Mouse (Mus musculus) testis, adult 2 months (tissue): ENCODE data around the gene D030056L22Rik. TPM values are rescaled to one million over a fixed set of nuclear protein-coding genes. Genes with fewer than 3 reads are reported as not detected.

Experiments used
- H3K27ac ChIP-seq: fragments of 200-500 bp; 2 replicates; pipeline ENCODE4 v1.5.1; 2012; ENCODE audit warnings: low read depth, low read length; ENCODE audit not compliant: control insufficient read depth, insufficient read depth
- H3K27me3 ChIP-seq: fragments of 200-500 bp; 2 replicates; pipeline ENCODE4 v1.6.1; 2012; ENCODE audit warnings: mild to moderate bottlenecking, low read length, moderate library complexity; ENCODE audit not compliant: control insufficient read depth, insufficient read depth
- H3K36me3 ChIP-seq: fragments of 200-500 bp; 2 replicates; pipeline ENCODE4 v1.6.1; 2012; ENCODE audit warnings: mild to moderate bottlenecking, low read length; ENCODE audit not compliant: control insufficient read depth, insufficient read depth
- H3K4me1 ChIP-seq: fragments of 200-500 bp; 2 replicates; pipeline ENCODE4 v1.6.1; 2012; ENCODE audit warnings: low read length; ENCODE audit not compliant: control insufficient read depth, insufficient read depth
- H3K4me3 ChIP-seq: fragments of 200-500 bp; 2 replicates; pipeline ENCODE4 v1.5.1; 2012; ENCODE audit warnings: low read depth, mild to moderate bottlenecking, low read length, moderate library complexity, mixed read lengths; ENCODE audit not compliant: control insufficient read depth
- CTCF ChIP-seq: fragments of 200-500 bp; IDR thresholded peaks from 2 replicates; pipeline ENCODE4 v1.5.1; 2012; ENCODE audit warnings: low read depth, mild to moderate bottlenecking, inconsistent platforms, low read length, moderate library complexity; ENCODE audit not compliant: control insufficient read depth, insufficient read depth, insufficient replicate concordance
- POLR2A ChIP-seq: fragments of 200-500 bp; IDR thresholded peaks from 2 replicates; pipeline ENCODE4 v1.6.1; 2012; ENCODE audit warnings: low read depth, mild to moderate bottlenecking, inconsistent platforms, low read length, moderate library complexity; ENCODE audit not compliant: control insufficient read depth
- polyA plus RNA-seq: library from polyadenylated mRNA; depleted of rRNA; stranded (reverse); fragments of >200 nt; gene quantifications from 2 replicates; pipeline ENCODE4 v1.2.3, GENCODE M21; 2012; rRNA removed

The D030056L22Rik gene
- 32.2 and 38.2 TPM in 2 replicates for polyA plus RNA-seq

- Histone ChIP-seq H3K4me1 (no peaks in the 10 kb centered on the region; the same call in none of the 2 replicates), H3K27me3 (no peaks in the 10 kb centered on the region), H3K27ac (peak within 1 kb of the TSS; percentile 88), H3K36me3 (no peaks in the 10 kb centered on the region), H3K4me3 (peak within 1 kb of the TSS; percentile 99)
- TF ChIP-seq POLR2A = peak; percentile 62; the same call in 1 of the 2 replicates
- TF ChIP-seq CTCF = peak; percentile 34; the same call in 1 of the 2 replicates
These were observed at the start of gene D030056L22Rik for GRCm38 (mm10) chr19:18712866-18713300. Gene D030056L22Rik (plus strand): TSS chr19:18713193.

- Histone ChIP-seq H3K27me3 (no peaks in the 10 kb centered on the region), H3K36me3 (no peaks in the 10 kb centered on the region), H3K4me1 (no peaks in the 10 kb centered on the region), H3K4me3 (no peak overlapping the region), H3K27ac (no peak overlapping the region)
- TF ChIP-seq POLR2A (no peak), CTCF (no peak)
These were observed 49.1 kb upstream of the D030056L22Rik start for GRCm38 (mm10) chr19:18663904-18664303.

- Histone ChIP-seq H3K4me3 (no peak overlapping the region), H3K4me1 (peaks cover 7% of the 10 kb centered on the region), H3K27me3 (no peaks in the 10 kb centered on the region), H3K27ac (no peak overlapping the region), H3K36me3 (no peaks in the 10 kb centered on the region)
- TF ChIP-seq CTCF = no peak
- TF ChIP-seq POLR2A = no peak
These were observed 46.0 kb upstream of the D030056L22Rik start for GRCm38 (mm10) chr19:18666966-18667365.

DNA sequence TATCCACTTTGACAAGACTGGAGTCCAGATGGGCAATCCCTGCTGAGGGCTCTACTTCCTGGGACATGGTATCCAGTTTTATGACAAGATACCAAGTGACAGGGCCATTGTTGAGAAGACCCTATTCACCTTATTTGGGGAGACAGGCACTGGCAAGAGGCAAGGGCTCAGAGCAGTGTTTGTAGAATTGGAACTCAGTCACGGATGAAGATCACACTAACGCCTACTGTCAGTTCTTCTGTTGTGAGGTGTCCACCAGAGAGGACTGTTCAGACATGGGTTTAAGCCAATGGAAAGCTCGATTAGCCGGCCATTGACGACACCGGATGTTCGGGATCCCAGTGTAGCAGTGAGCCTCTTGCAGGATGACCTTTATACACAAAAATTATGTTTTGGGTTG is 43.4 kb upstream of the D030056L22Rik start:
- peaks cover 7% of the 10 kb centered on the region for H3K4me1 ChIP-seq
- H3K27ac ChIP-seq = 0 out of 2 replicates have a peak overlapping the region, but pooled peaks have one; percentile 12
- H3K36me3 ChIP-seq = no peaks in the 10 kb centered on the region
- no peak overlapping the region for H3K4me3 ChIP-seq
- no peak for TF ChIP-seq CTCF
- TF ChIP-seq POLR2A = no peak
- no peaks in the 10 kb centered on the region for H3K27me3 ChIP-seq

DNA sequence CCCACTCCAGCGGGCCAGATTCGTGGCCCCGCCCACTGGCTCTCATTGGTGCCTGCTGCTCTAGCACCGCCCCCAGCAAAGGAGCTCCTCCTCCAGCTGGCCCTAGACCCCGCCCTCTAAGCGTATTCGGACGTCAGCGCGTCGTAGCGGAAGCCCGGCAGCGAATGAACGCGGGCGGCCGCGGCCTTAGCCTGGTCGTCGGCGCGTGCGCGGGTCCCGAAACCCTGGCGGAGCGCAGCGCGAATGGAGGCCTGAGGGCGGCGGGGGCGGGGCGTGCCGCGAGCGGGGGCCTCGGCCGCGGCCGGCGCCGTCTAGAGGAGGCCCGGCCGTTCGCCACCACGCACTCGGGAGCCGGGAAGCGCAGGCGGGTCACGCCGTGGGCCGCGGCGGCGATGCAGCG is 42.4 kb upstream of the D030056L22Rik start, which contains the start of gene Carnmt1:
Gene Carnmt1 (plus strand): TSS at position 157 of the 400 bp plus-strand sequence.
- Histone ChIP-seq H3K4me3 (peak within 1 kb of the TSS; percentile 56), H3K36me3 (no peaks in the 10 kb centered on the region), H3K27ac (peak within 1 kb of the TSS; percentile 12), H3K27me3 (no peaks in the 10 kb centered on the region), H3K4me1 (peaks cover 7% of the 10 kb centered on the region)
- TF ChIP-seq POLR2A (peak; percentile 66), CTCF (no peak)

DNA sequence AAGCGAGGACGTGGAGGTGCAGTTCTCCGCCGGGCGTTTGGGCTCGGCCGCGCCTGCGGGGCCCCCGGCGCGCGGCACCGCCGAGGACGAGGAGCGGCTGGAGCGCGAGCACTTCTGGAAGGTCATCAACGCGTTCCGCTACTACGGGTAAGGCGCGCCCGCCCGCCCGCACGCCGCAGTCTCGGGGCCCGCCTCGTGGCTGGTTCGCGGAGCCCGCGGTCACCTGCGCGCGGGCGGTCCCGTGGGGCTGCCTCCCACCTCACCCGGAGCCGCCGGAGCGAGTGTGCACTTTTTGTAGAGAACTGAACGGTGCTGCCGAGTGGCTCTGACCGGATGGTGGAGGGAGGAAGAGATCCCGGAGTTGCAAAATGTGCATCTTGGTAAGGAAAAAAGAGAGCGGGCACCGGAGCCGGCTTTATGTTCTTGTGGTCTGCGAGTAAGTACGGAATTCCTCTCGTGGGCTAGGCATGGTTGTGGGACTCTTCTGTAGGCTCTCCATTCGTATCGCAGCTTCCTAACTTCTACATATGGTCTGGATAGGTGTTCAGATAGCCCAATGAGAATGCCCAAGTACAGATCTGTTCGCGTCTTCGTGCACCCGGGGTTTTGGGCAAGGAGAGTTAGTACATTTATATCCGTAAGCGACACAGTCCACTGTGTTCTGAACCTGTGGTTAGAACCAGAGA is 41.8 kb upstream of the D030056L22Rik start:
- H3K27ac ChIP-seq = peak overlapping the region; percentile 0
- no peaks in the 10 kb centered on the region for H3K27me3 ChIP-seq
- peaks cover 7% of the 10 kb centered on the region for H3K4me1 ChIP-seq
- TF ChIP-seq CTCF = no peak
- no peak for TF ChIP-seq POLR2A
- H3K36me3 ChIP-seq = no peaks in the 10 kb centered on the region
- H3K4me3 ChIP-seq = peak overlapping the region; percentile 56

DNA sequence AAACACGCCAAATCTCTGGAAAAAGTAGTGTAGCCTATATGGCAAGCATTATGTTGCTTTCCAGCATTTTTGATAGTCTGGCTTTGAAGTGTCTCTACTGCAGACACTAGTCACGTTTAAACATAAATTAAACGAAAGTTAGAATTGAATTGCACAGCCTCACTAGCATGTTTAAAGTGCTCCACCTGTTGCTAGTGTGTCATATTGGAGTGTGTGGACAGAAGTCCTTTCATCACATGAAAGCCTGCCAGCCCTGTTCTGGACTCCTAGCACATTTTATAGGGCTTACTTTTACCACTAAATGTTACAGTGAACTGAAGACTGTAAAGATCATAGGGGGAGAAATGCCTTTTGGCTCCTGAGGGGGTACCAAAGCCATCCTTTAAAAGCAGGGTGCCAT is 40.5 kb upstream of the D030056L22Rik start:
- no peak for TF ChIP-seq POLR2A
- TF ChIP-seq CTCF = no peak
- H3K4me3 ChIP-seq = no peak overlapping the region
- H3K27me3 ChIP-seq = no peaks in the 10 kb centered on the region
- no peaks in the 10 kb centered on the region for H3K36me3 ChIP-seq
- no peak overlapping the region for H3K27ac ChIP-seq
- peaks cover 7% of the 10 kb centered on the region for H3K4me1 ChIP-seq
